Mouse (Mus musculus) layer of hippocampus, adult 9-10 months (tissue): ENCODE results near the gene Foxo3.
A peak's percentile ranks its signal among the peaks of the same experiment; 100 is the strongest.

Source experiments
- DNase-seq: peaks from one replicate; pipeline ENCODE4 v3.0.0; 2022; ENCODE audit warnings: low spot score

Foxo3 gene

GRCm38 (mm10) chr10:42180333-42180732, 96.2 kb downstream of the Foxo3 start:
- no peak for DNase-seq

- DNase-seq = no peak
Measured at GRCm38 (mm10) chr10:42178751-42179150, 97.8 kb downstream of the Foxo3 start.

GRCm38 (mm10) chr10:42177771-42178674, 98.5 kb downstream of the Foxo3 start:
- no peak for DNase-seq

GRCm38 (mm10) chr10:42174283-42174682, 102.3 kb downstream of the Foxo3 start:
- DNase-seq = no peak

GRCm38 (mm10) chr10:42173839-42174238, 102.7 kb downstream of the Foxo3 start:
- DNase-seq = no peak

- no peak for DNase-seq
Measured at GRCm38 (mm10) chr10:42170889-42171347, 105.6 kb downstream of the Foxo3 start.

- no peak for DNase-seq
Measured at GRCm38 (mm10) chr10:42170201-42170600, 106.4 kb downstream of the Foxo3 start.

GRCm38 (mm10) chr10:42154727-42155126, 121.8 kb downstream of the Foxo3 start:
- no peak for DNase-seq

GRCm38 (mm10) chr10:42152426-42153205, 123.9 kb downstream of the Foxo3 start:
- peak; percentile 5 for DNase-seq

- no peak for DNase-seq
Measured at GRCm38 (mm10) chr10:42149767-42150166, 126.8 kb downstream of the Foxo3 start.

- no peak for DNase-seq
Measured at GRCm38 (mm10) chr10:42148326-42148725, 128.2 kb downstream of the Foxo3 start.

GRCm38 (mm10) chr10:42145221-42145620, 131.3 kb downstream of the Foxo3 start:
- DNase-seq = no peak

GRCm38 (mm10) chr10:42144788-42145187, 131.8 kb downstream of the Foxo3 start:
- no peak for DNase-seq

- no peak for DNase-seq
Measured at GRCm38 (mm10) chr10:42144176-42144575, 132.4 kb downstream of the Foxo3 start.

- no peak for DNase-seq
Measured at GRCm38 (mm10) chr10:42142791-42143190, 133.8 kb downstream of the Foxo3 start.

- no peak for DNase-seq
Measured at GRCm38 (mm10) chr10:42142081-42142480, 134.5 kb downstream of the Foxo3 start.

GRCm38 (mm10) chr10:42139749-42140148, 136.8 kb downstream of the Foxo3 start:
- no peak for DNase-seq

- no peak for DNase-seq
Measured at GRCm38 (mm10) chr10:42134759-42135702, 141.5 kb downstream of the Foxo3 start.
